Mouse (Mus musculus): Measurements from ENCODE around the gene Cdca5. TPM values are rescaled to one million over a fixed set of nuclear protein-coding genes. Genes with fewer than 3 reads are reported as not detected.
A peak's percentile ranks its signal among the peaks of the same experiment; 100 is the strongest.

Cdca5 gene
- polyA plus RNA-seq, 1 experiment, result 0.20 TPM

- peak overlapping the region; percentile 87 for H3K4me3 ChIP-seq (replicated peaks; ENCODE audit: insufficient read depth, low read depth, low read length)
- H3K27ac ChIP-seq (ENCODE audit: insufficient read depth, low read length), result peak overlapping the region; percentile 92
- no peak for DNase-seq
- TF ChIP-seq CTCF (IDR thresholded peaks at IDR 0.05; ENCODE audit: borderline replicate concordance, insufficient read depth, low read depth, low read length) (no peak), POLR2A (IDR thresholded peaks at IDR 0.05; ENCODE audit: borderline replicate concordance, insufficient read depth, low read length) (no peak)
- WGBS, result 9% methylated on average over 20 of the region's 20 CpGs
- H3K4me1 ChIP-seq (ENCODE audit: control insufficient read depth, insufficient read depth, low read length), result no peaks in the 10 kb centered on the region
- H3K27me3 ChIP-seq (ENCODE audit: control insufficient read depth, insufficient read depth, low read length), result no peaks in the 10 kb centered on the region
These were observed 39.2 kb upstream of the Cdca5 start for GRCm38 (mm10) chr19:6045366-6046293.

- Histone ChIP-seq H3K27ac (ENCODE audit: insufficient read depth, low read length) (peak within 1 kb of the TSS; percentile 96), H3K4me3 (replicated peaks; ENCODE audit: insufficient read depth, low read depth, low read length) (peak within 1 kb of the TSS; percentile 87), H3K27me3 (ENCODE audit: control insufficient read depth, insufficient read depth, low read length) (no peaks in the 10 kb centered on the region), H3K4me1 (ENCODE audit: control insufficient read depth, insufficient read depth, low read length) (no peaks in the 10 kb centered on the region; the same call in 1 of the 2 replicates)
- TF ChIP-seq POLR2A (IDR thresholded peaks at IDR 0.05; ENCODE audit: borderline replicate concordance, insufficient read depth, low read length), result peak; percentile 78
- no peak for TF ChIP-seq CTCF (IDR thresholded peaks at IDR 0.05; ENCODE audit: borderline replicate concordance, insufficient read depth, low read depth, low read length)
- under 1% methylated on average over 65 of the region's 65 CpGs for WGBS
- peak; percentile 94 to 96 for DNase-seq
These were observed 38.3 kb upstream of the Cdca5 start, which contains the start of gene Syvn1 for GRCm38 (mm10) chr19:6046294-6047153. Gene Syvn1 (plus strand): TSS chr19:6046576.

- WGBS, result 1% methylated on average over 41 of the region's 44 CpGs
- Histone ChIP-seq H3K27ac (ENCODE audit: insufficient read depth, low read length) (peak overlapping the region; percentile 64; the same call in 1 of the 2 replicates), H3K27me3 (ENCODE audit: control insufficient read depth, insufficient read depth, low read length) (no peaks in the 10 kb centered on the region), H3K4me1 (ENCODE audit: control insufficient read depth, insufficient read depth, low read length) (no peaks in the 10 kb centered on the region; the same call in 1 of the 2 replicates), H3K4me3 (replicated peaks; ENCODE audit: insufficient read depth, low read depth, low read length) (peak overlapping the region; percentile 87)
- TF ChIP-seq CTCF (IDR thresholded peaks at IDR 0.05; ENCODE audit: borderline replicate concordance, insufficient read depth, low read depth, low read length), result no peak
- TF ChIP-seq POLR2A (IDR thresholded peaks at IDR 0.05; ENCODE audit: borderline replicate concordance, insufficient read depth, low read length), result no peak
- DNase-seq, result no peak
These were observed 37.5 kb upstream of the Cdca5 start for GRCm38 (mm10) chr19:6047154-6047898.

- peak overlapping the region; percentile 87 for H3K4me3 ChIP-seq (replicated peaks; ENCODE audit: insufficient read depth, low read depth, low read length)
- H3K4me1 ChIP-seq (ENCODE audit: control insufficient read depth, insufficient read depth, low read length), result no peaks in the 10 kb centered on the region; the same call in 1 of the 2 replicates
- DNase-seq, result peak in 1 of 2 experiments; percentile 27
- H3K27me3 ChIP-seq (ENCODE audit: control insufficient read depth, insufficient read depth, low read length), result no peaks in the 10 kb centered on the region
- WGBS, result 67% methylated on average over 8 of the region's 8 CpGs
- TF ChIP-seq CTCF (IDR thresholded peaks at IDR 0.05; ENCODE audit: borderline replicate concordance, insufficient read depth, low read depth, low read length) (no peak), POLR2A (IDR thresholded peaks at IDR 0.05; ENCODE audit: borderline replicate concordance, insufficient read depth, low read length) (no peak)
- no peak overlapping the region for H3K27ac ChIP-seq (ENCODE audit: insufficient read depth, low read length)
These were observed 37.0 kb upstream of the Cdca5 start for GRCm38 (mm10) chr19:6047899-6048166.

- no peak overlapping the region for H3K4me3 ChIP-seq (replicated peaks; ENCODE audit: insufficient read depth, low read depth, low read length)
- 85% methylated on average over 11 of the region's 11 CpGs for WGBS
- TF ChIP-seq CTCF (IDR thresholded peaks at IDR 0.05; ENCODE audit: borderline replicate concordance, insufficient read depth, low read depth, low read length) (no peak), POLR2A (IDR thresholded peaks at IDR 0.05; ENCODE audit: borderline replicate concordance, insufficient read depth, low read length) (no peak)
- H3K27ac ChIP-seq (ENCODE audit: insufficient read depth, low read length), result no peak overlapping the region
- no peak for DNase-seq
- H3K27me3 ChIP-seq (ENCODE audit: control insufficient read depth, insufficient read depth, low read length), result no peaks in the 10 kb centered on the region
- H3K4me1 ChIP-seq (ENCODE audit: control insufficient read depth, insufficient read depth, low read length), result no peaks in the 10 kb centered on the region; the same call in 1 of the 2 replicates
These were observed 35.9 kb upstream of the Cdca5 start for GRCm38 (mm10) chr19:6048681-6049410.

GRCm38 (mm10) chr19:6052516-6052915, 32.3 kb upstream of the Cdca5 start:
- H3K27ac ChIP-seq (ENCODE audit: insufficient read depth, low read length), result no peak overlapping the region
- DNase-seq, result no peak
- H3K4me3 ChIP-seq (replicated peaks; ENCODE audit: insufficient read depth, low read depth, low read length), result no peak overlapping the region
- no peaks in the 10 kb centered on the region; the same call in 1 of the 2 replicates for H3K4me1 ChIP-seq (ENCODE audit: control insufficient read depth, insufficient read depth, low read length)
- no peak for TF ChIP-seq CTCF (IDR thresholded peaks at IDR 0.05; ENCODE audit: borderline replicate concordance, insufficient read depth, low read depth, low read length)
- TF ChIP-seq POLR2A (IDR thresholded peaks at IDR 0.05; ENCODE audit: borderline replicate concordance, insufficient read depth, low read length), result no peak
- 71% methylated on average over 7 of the region's 7 CpGs for WGBS
- H3K27me3 ChIP-seq (ENCODE audit: control insufficient read depth, insufficient read depth, low read length), result no peaks in the 10 kb centered on the region
